Mouse (Mus musculus): ENCODE data around the gene Tas2r106. TPM values are rescaled to one million over a fixed set of nuclear protein-coding genes. Genes with fewer than 3 reads are reported as not detected.

The Tas2r106 gene
- total and polyA plus RNA-seq, 3 experiments = not detected

GRCm38 (mm10) chr6:131689963-131690362 lies 11.3 kb upstream of the Tas2r106 start, which contains the start of gene Tas2r114:
Tas2r114 (minus strand) TSS chr6:131690063.
- TF ChIP-seq RAD21 (IDR thresholded peaks at IDR 0.05; ENCODE audit: low read depth, low read length) (no peak), MAZ (IDR thresholded peaks at IDR 0.05; ENCODE audit: low read depth, low read length) (no peak), ZNF384 (IDR thresholded peaks at IDR 0.05; ENCODE audit: low read depth, low read length) (no peak), MXI1 (IDR thresholded peaks at IDR 0.05; ENCODE audit: low read depth, low read length) (no peak), GABPA (IDR thresholded peaks at IDR 0.05; ENCODE audit: insufficient replicate concordance, low read depth, low read length) (no peak), JUN (IDR thresholded peaks at IDR 0.05; ENCODE audit: insufficient read depth, low read depth, low read length) (no peak), UBTF (IDR thresholded peaks at IDR 0.05; ENCODE audit: low read depth, low read length) (no peak), POLR2A (IDR thresholded peaks at IDR 0.05; ENCODE audit: low read depth, low read length) (no peak)
- in situ Hi-C loops (cut with MboI; ENCODE audit: low pct_ligation_motif_present, low pct_unique_long_range_greater_than_20kb, low sequenced_read_pairs) (no loop called here), dilution Hi-C loops (cut with MboI; ENCODE audit: extremely low pct_ligation_motif_present, extremely low pct_unique_long_range_greater_than_20kb, low sequenced_read_pairs) (no loop called here)

GRCm38 (mm10) chr6:131687395-131687794 lies 8.7 kb upstream of the Tas2r106 start, which contains the start of gene Tas2r105:
Tas2r105 (minus strand) TSS chr6:131687495.
- no peaks in the 10 kb centered on the region for H3K79me2 ChIP-seq (replicated peaks; ENCODE audit: control insufficient read depth, extremely low read depth, insufficient read depth, poor library complexity, severe bottlenecking)
- no peak for DNase-seq (ENCODE audit: extremely low read depth)
- dilution Hi-C loops (cut with MboI; ENCODE audit: extremely low pct_ligation_motif_present, extremely low pct_unique_long_range_greater_than_20kb, low sequenced_read_pairs) (no loop called here), in situ Hi-C loops (cut with MboI; ENCODE audit: low pct_ligation_motif_present, low pct_unique_long_range_greater_than_20kb, low sequenced_read_pairs) (no loop called here)
- peaks cover 20% of the 10 kb centered on the region for H3K9me3 ChIP-seq (replicated peaks; ENCODE audit: low read length)
- no peaks in the 10 kb centered on the region for H3K36me3 ChIP-seq (replicated peaks in 1 of 2; ENCODE audit: control insufficient read depth in 1 of 2, insufficient read depth in 1 of 2, low read length in 1 of 2)
- no peak within 1 kb of the TSS for H3K27ac ChIP-seq (ENCODE audit: insufficient read depth, low read depth)
- H3K4me2 ChIP-seq (ENCODE audit: insufficient read depth, low read depth, poor library complexity, severe bottlenecking) = no peak within 1 kb of the TSS
- TF ChIP-seq ZMIZ1 (IDR thresholded peaks at IDR 0.05; ENCODE audit: low read depth, low read length) (no peak), CHD2 (IDR thresholded peaks at IDR 0.05; ENCODE audit: low read length) (no peak), NRF1 (IDR thresholded peaks at IDR 0.05; ENCODE audit: low read depth, low read length) (no peak), ELF1 (IDR thresholded peaks at IDR 0.05; ENCODE audit: low read depth, low read length) (no peak), IRF4 (IDR thresholded peaks at IDR 0.05; ENCODE audit: low read depth, low read length) (no peak), HCFC1 (IDR thresholded peaks at IDR 0.05; ENCODE audit: low read depth, low read length) (no peak), E2F4 (IDR thresholded peaks at IDR 0.05; ENCODE audit: insufficient replicate concordance, low read depth, low read length) (no peak), TBP (conservative IDR thresholded peaks at IDR 0.05; ENCODE audit: low read depth, low read length) (no peak), RAD21 (IDR thresholded peaks at IDR 0.05; ENCODE audit: low read depth, low read length) (no peak), SMC3 (IDR thresholded peaks at IDR 0.05; ENCODE audit: low read depth, low read length) (no peak), ZKSCAN1 (IDR thresholded peaks at IDR 0.05; ENCODE audit: borderline replicate concordance, low read depth, low read length) (no peak), KAT2A (IDR thresholded peaks at IDR 0.05; ENCODE audit: insufficient replicate concordance, low read length) (no peak), JUND (conservative IDR thresholded peaks at IDR 0.05; ENCODE audit: low read depth, low read length) (no peak), SIN3A (IDR thresholded peaks at IDR 0.05; ENCODE audit: low read length) (no peak)
- no peaks in the 10 kb centered on the region for H3K4me1 ChIP-seq (ENCODE audit: control insufficient read depth in 1 of 2, insufficient read depth in 2 of 2)
- H3K27me3 ChIP-seq (replicated peaks) = no peaks in the 10 kb centered on the region
- no peak within 1 kb of the TSS for H3K9ac ChIP-seq (ENCODE audit: insufficient read depth, low read depth)
- H3K4me3 ChIP-seq (replicated peaks in 1 of 3; ENCODE audit: low read depth in 2 of 3, low read length in 2 of 3, poor library complexity in 1 of 3) = no peak within 1 kb of the TSS

More at GRCm38 (mm10) chr6:131689963-131690362, 11.3 kb upstream of the Tas2r106 start, which contains the start of gene Tas2r114:
- no peak for DNase-seq (ENCODE audit: extremely low read depth)
- H3K4me1 ChIP-seq (ENCODE audit: control insufficient read depth in 1 of 2, insufficient read depth in 2 of 2) = no peaks in the 10 kb centered on the region
- no peak within 1 kb of the TSS for H3K4me2 ChIP-seq (ENCODE audit: insufficient read depth, low read depth, poor library complexity, severe bottlenecking)
- H3K27me3 ChIP-seq (replicated peaks) = no peaks in the 10 kb centered on the region
- peaks cover 16% of the 10 kb centered on the region for H3K9me3 ChIP-seq (replicated peaks; ENCODE audit: low read length)
- no peak within 1 kb of the TSS for H3K27ac ChIP-seq (ENCODE audit: insufficient read depth, low read depth)
- no peaks in the 10 kb centered on the region for H3K79me2 ChIP-seq (replicated peaks; ENCODE audit: control insufficient read depth, extremely low read depth, insufficient read depth, poor library complexity, severe bottlenecking)
- H3K4me3 ChIP-seq (replicated peaks in 1 of 3; ENCODE audit: low read depth in 2 of 3, low read length in 2 of 3, poor library complexity in 1 of 3) = no peak within 1 kb of the TSS
- H3K36me3 ChIP-seq (replicated peaks in 1 of 2; ENCODE audit: control insufficient read depth in 1 of 2, insufficient read depth in 1 of 2, low read length in 1 of 2) = no peaks in the 10 kb centered on the region
- no peak within 1 kb of the TSS for H3K9ac ChIP-seq (ENCODE audit: insufficient read depth, low read depth)
